Mouse (Mus musculus) 3134 (cell line): ENCODE data around the gene Plekhg3.
A peak's percentile ranks its signal among the peaks of the same experiment; 100 is the strongest.

ENCODE experiments used
- DNase-seq: peaks from one replicate; pipeline ENCODE4 v3.0.0-alpha.2; 2011; ENCODE audit warnings: low spot score; ENCODE audit not compliant: insufficient read length; ENCODE audit errors: extremely low read depth

The Plekhg3 gene

GRCm38 (mm10) chr12:76579806-76580205 is 49.1 kb downstream of the Plekhg3 start:
- no peak for DNase-seq

GRCm38 (mm10) chr12:76582139-76582538 is 51.4 kb downstream of the Plekhg3 start:
- DNase-seq: peak; percentile 46

GRCm38 (mm10) chr12:76582841-76583240 is 52.1 kb downstream of the Plekhg3 start:
- DNase-seq: no peak

DNA sequence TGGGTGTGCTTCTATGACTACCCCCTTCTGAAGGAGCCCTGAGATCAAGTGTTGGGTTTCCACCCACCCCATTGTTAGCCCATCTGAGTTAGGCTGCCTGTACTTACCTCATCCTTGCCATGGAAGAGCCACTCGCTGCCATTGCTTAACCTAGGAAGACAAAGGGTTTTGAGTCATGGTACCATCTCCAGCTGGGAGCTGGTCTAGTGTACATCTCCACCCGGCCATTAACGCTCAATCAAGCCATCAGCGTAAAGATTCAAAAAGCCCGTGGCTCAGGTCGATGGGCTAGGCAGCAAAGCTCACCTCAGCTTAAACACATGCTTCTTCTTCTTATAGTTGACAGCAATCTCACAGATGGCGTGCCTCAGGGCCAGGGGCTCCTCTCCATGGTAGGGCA is 52.8 kb downstream of the Plekhg3 start:
- no peak for DNase-seq

DNA sequence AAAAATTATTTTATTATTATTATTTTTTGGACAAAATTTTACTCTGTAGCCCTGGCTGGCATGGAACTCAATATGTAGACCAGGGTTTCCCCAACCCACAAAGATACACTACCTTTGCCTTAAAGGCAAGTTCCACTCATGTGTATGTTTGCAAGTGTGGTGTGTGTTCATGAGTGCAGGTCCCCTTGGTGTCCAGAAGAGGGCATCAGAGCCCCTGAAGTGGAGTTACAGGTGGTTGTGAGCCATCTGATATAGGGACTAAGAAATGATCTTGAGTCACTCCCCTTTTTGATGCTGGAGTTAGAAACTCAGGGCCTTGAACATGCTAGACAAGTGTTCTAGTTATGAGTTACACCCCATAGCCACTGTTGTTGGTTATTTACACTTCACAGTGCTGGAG is 54.3 kb downstream of the Plekhg3 start:
- DNase-seq: no peak

DNA sequence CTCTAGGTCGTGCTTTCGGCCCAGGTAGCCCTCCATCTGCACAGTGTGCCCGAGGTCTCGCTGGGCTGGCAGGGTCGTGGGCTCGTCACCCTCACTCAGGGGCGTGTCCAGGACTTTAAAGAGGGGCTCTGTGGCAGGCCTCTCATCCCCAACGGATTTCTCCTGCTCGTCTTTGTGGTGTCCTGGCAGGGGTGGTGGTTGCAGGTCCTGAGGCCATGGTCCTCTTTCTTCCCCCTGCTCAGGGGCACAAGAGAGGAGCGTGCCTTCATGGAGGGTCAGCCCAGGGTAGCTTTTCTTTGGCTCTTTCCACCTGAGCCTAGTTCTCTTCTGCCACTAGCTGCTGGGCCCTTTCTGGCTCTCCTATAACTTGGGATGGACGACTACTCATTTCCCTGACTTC is 56.7 kb downstream of the Plekhg3 start:
- DNase-seq: no peak

- DNase-seq: no peak
These were observed 58.8 kb downstream of the Plekhg3 start for GRCm38 (mm10) chr12:76589531-76589930.

DNA sequence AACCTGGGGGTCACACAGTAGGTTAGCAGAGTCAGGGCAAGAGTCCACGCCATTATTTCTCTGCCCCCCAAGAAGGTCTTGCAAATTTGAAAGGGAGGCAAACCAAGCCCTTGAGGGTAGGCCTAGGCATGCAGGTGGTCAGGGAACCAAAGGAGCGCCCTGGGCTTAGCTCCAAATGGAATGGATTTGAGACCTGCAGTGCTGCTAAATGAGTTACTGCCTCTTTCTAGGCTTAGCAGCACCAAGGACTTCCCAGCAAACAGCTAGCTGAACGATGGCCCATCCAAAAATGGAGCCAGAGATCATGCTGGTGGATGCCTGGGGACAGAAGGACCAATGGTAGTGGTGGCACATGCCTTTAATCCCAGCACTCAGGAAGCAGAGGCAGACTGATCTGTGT is 60.3 kb downstream of the Plekhg3 start:
- DNase-seq: no peak

- no peak for DNase-seq
These were observed 61.5 kb downstream of the Plekhg3 start for GRCm38 (mm10) chr12:76592213-76592612.

GRCm38 (mm10) chr12:76593254-76593653 is 62.6 kb downstream of the Plekhg3 start:
- DNase-seq: no peak

DNA sequence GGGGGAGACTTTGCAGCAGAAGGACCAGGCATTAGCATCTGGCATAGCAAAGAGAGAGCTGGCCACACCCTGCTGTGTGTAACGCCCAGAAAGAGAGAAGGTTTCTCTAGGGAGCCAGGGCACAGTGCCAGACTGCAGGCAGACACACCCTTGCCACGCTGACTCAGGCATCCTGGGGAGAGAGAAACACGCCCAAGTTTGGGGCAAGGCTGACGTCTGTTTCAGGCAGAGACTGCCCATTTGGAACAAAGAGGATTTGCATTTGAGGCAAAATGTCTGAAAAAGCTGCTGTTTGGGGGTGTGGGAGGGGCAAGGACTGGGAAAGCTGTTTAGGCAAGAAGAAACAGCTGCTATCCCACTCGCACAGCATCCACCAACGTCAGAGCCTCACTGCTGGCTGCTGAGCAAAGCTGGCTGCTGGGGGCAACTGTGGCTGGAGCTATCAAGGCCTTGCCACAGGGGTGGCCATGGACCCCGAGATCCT is 63.2 kb downstream of the Plekhg3 start:
- peak; percentile 81 for DNase-seq

GRCm38 (mm10) chr12:76594556-76594955 is 63.9 kb downstream of the Plekhg3 start:
- no peak for DNase-seq

- DNase-seq: no peak
These were observed 65.1 kb downstream of the Plekhg3 start for GRCm38 (mm10) chr12:76595830-76596229.

DNA sequence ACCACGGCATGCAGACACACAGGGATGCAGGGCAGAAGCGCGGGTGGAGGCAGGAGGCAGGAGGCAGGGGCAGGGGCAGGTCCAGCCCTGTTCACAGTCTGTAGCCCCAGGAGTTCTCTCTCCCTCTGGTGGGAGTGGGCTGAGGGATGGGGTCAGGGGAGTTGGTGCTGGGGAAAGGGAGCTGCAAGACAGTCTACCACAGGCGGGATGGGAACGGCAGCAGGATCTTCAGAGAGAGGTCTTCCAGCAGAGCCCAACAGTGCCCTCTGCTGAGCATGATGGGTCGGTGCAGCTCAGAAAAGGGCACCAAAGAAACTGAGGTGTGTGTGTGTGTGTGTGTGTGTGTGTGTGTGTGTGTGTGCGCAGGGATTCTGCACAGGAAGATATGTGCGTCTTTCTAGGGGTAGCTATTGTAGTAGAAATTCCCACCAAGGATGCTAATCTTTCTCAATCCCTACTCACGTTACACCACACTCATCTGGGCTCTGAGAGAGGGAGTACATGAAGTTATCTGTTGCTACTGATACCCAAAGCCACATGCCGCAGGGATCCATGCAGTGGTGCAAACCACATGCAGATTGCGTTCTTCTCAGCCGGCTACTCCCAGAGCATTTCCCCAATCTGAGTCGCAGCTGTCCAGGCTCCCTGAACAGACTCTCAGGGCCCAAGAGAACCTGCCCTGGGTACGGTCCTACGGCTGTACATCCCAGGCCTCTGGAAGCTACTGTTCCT is 65.8 kb downstream of the Plekhg3 start:
- DNase-seq: peak; percentile 64

GRCm38 (mm10) chr12:76597577-76598100 is 66.9 kb downstream of the Plekhg3 start:
- peak; percentile 39 for DNase-seq

- DNase-seq: no peak
These were observed 67.7 kb downstream of the Plekhg3 start for GRCm38 (mm10) chr12:76598196-76598928.

DNA sequence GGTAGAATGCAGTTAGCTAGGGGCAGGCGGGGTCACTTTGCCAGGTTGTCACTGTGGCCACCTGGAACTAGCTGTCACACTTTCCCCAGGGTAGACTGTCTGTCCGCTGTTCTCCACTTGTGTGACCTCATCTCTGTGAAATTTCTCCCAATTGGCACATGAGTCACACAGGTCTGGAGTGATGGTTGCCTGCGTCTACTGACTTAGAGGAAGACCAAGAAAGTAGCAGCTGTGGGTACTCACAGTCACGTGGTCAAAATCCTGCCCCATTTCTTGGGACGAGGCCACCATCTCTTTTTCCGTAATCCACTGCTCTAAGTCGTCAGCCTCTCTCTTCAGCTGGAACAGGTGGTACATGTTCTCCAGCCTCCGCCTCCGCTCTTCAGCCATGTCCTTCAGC is 73.1 kb downstream of the Plekhg3 start:
- no peak for DNase-seq

DNA sequence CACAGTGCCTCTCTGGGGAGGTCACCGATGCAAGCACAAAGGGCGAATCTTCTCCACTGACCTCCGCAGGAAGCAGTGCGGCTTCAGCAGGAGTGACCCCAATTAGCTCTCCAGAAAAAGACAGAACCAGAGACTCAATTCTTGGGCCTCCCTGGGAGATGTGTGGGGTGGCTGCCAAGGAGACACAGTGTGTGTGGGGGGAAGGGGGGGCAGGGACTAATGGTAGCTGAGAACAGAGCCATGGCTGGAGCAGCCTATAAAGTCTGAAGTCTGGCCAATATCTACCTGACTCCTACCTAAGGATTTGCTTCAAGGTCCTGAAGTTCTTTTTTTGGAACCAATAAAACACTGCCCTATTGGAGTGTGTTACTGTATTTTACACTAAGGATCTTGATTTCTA is 73.9 kb downstream of the Plekhg3 start:
- DNase-seq: no peak

DNA sequence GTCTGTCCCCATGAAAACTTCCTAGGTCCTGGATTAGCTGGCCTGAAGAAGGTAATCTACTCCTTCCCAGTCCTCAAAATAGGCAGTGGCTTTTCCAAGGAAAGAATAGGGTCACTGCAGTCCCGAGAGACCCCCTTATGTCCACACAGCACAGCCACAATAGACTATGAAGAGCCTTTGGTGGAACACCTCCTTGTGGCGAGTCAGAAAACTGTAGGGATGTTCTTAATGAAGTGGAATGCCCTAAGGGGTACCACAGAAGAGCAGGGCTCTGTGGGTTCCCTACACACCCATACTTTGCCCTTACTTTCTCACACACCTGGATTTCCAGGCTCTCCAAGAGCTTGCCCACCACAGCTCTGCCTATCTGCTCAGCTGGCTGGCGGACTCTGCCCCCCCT is 75.1 kb downstream of the Plekhg3 start:
- DNase-seq: no peak

DNA sequence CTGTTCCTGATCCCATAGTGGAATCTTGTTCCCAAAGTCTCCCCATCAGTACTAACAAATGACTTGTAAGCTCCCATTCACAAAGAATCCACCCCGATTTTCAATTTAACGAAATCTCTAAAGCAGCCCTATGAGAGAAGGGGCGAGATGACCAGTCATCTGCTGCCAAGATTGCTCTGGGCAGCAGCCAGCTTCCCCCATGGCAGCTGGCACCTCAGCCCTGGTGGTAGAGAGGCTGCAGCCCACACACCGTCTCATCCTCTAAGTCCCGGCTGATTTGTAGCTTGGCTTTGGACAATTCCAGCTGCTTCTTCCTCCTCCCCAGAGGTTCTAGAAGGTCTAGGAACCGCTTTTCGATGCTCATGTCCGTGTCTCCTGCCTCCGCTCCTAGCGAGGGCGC is 77.5 kb downstream of the Plekhg3 start:
- DNase-seq: no peak

DNA sequence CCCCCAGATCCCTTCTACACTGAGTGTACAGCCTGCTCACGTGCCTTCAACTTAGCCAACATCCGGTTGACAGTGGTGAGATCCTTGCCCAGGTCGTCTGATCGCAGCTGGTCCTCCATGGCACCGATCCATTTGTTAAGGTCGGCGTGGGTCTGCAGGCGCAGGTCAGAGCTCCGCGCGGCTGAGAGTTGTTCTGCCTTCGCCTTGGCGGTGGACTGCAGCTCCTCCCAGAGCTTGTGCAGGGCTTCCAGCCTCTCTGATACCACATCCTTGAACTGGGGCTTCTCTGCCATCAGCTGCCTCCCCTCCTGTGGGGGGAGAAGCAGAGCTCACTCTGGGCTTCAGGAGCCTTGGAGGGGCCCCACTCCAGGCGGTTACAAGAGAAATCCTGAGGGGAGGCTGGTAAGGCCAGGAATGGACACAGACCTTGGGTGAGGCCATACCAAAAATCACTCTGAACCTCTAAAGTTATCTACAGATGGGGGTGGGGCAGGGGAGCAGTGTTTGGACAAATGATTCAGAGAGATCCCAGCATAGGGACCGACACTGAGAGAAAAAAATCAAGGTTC is 78.4 kb downstream of the Plekhg3 start:
- no peak for DNase-seq

GRCm38 (mm10) chr12:76612621-76613020 is 81.9 kb downstream of the Plekhg3 start:
- DNase-seq: no peak
